Mouse (Mus musculus): ENCODE measurements around the gene Gimap5. TPM values are rescaled to one million over a fixed set of nuclear protein-coding genes. Genes with fewer than 3 reads are reported as not detected.

Gene Gimap5
- total RNA-seq, 2 experiments from 2014 or later = 2.6 to 4.4 TPM

- no peak for ATAC-seq (replicated peaks; ENCODE audit: low FRiP score, poor library complexity, severe bottlenecking)
These were observed 55.9 kb downstream of the Gimap5 start for GRCm38 (mm10) chr6:48801897-48802296.

- no peak for ATAC-seq (replicated peaks; ENCODE audit: low FRiP score, poor library complexity, severe bottlenecking)
These were observed 57.5 kb downstream of the Gimap5 start for GRCm38 (mm10) chr6:48803406-48804051.

Other genes with a start within 250 kb of the Gimap5 start
- not detected in 2 replicates for gene Atp6v0e2, start 208.6 kb upstream of the Gimap5 start, total RNA-seq (2015; ENCODE audit: low replicate concordance)
- gene Atp6v0e2, start 208.6 kb upstream of the Gimap5 start, total RNA-seq (2017; ENCODE audit: low replicate concordance) = not detected in 2 replicates
- gene Lrrc61, start 191.4 kb upstream of the Gimap5 start, total RNA-seq (2015; ENCODE audit: low replicate concordance) = 2.3 and 8.4 TPM in 2 replicates
- 0.94 and 10.3 TPM in 2 replicates for gene Lrrc61, start 191.4 kb upstream of the Gimap5 start, total RNA-seq (2017; ENCODE audit: low replicate concordance)
- gene Rarres2, start 173.4 kb upstream of the Gimap5 start, total RNA-seq (2015; ENCODE audit: low replicate concordance) = not detected in 2 replicates
- gene Rarres2, start 173.4 kb upstream of the Gimap5 start, total RNA-seq (2017; ENCODE audit: low replicate concordance) = not detected in 2 replicates
- not detected in 2 replicates for gene Gm45021, start 156.6 kb upstream of the Gimap5 start, total RNA-seq (2015; ENCODE audit: low replicate concordance)
- not detected in 2 replicates for gene Gm45021, start 156.6 kb upstream of the Gimap5 start, total RNA-seq (2017; ENCODE audit: low replicate concordance)
- 2.3 TPM in 2 replicates for gene Repin1, start 152.3 kb upstream of the Gimap5 start, total RNA-seq (2015; ENCODE audit: low replicate concordance)
- 3.9 TPM in 1 of 2 replicates, not detected in the other for gene Repin1, start 152.3 kb upstream of the Gimap5 start, total RNA-seq (2017; ENCODE audit: low replicate concordance)
- not detected in 2 replicates for gene Gm44965, start 152.3 kb upstream of the Gimap5 start, total RNA-seq (2015; ENCODE audit: low replicate concordance)
- not detected in 2 replicates for gene Gm44965, start 152.3 kb upstream of the Gimap5 start, total RNA-seq (2017; ENCODE audit: low replicate concordance)
- gene Zfp775, start 144.1 kb upstream of the Gimap5 start, total RNA-seq (2015; ENCODE audit: low replicate concordance) = 0.42 TPM in 1 of 2 replicates, not detected in the other
- gene Zfp775, start 144.1 kb upstream of the Gimap5 start, total RNA-seq (2017; ENCODE audit: low replicate concordance) = 0.17 and 0.28 TPM in 2 replicates
- not detected in 2 replicates for gene AI854703, start 119.4 kb upstream of the Gimap5 start, total RNA-seq (2015; ENCODE audit: low replicate concordance)
- gene AI854703, start 119.4 kb upstream of the Gimap5 start, total RNA-seq (2017; ENCODE audit: low replicate concordance) = not detected in 2 replicates
- gene Gimap8, start 99.0 kb upstream of the Gimap5 start, total RNA-seq (2015; ENCODE audit: low replicate concordance) = 1.0 TPM in 1 of 2 replicates, not detected in the other
- 0.26 and 2.5 TPM in 2 replicates for gene Gimap8, start 99.0 kb upstream of the Gimap5 start, total RNA-seq (2017; ENCODE audit: low replicate concordance)
- gene Gimap9, start 70.1 kb upstream of the Gimap5 start, total RNA-seq (2015; ENCODE audit: low replicate concordance) = 6.3 and 12.1 TPM in 2 replicates
- gene Gimap9, start 70.1 kb upstream of the Gimap5 start, total RNA-seq (2017; ENCODE audit: low replicate concordance) = 4.7 and 5.9 TPM in 2 replicates
- 2.7 and 3.3 TPM in 2 replicates for gene Gimap4, start 61.6 kb upstream of the Gimap5 start, total RNA-seq (2015; ENCODE audit: low replicate concordance)
- 4.5 and 5.2 TPM in 2 replicates for gene Gimap4, start 61.6 kb upstream of the Gimap5 start, total RNA-seq (2017; ENCODE audit: low replicate concordance)
- 0.58 and 6.5 TPM in 2 replicates for gene Gimap6, start 38.0 kb upstream of the Gimap5 start, total RNA-seq (2015; ENCODE audit: low replicate concordance)
- gene Gimap6, start 38.0 kb upstream of the Gimap5 start, total RNA-seq (2017; ENCODE audit: low replicate concordance) = 4.2 and 7.2 TPM in 2 replicates
- not detected in 2 replicates for gene Gm28053, start 27.6 kb upstream of the Gimap5 start, total RNA-seq (2015; ENCODE audit: low replicate concordance)
- 1.8 TPM in 1 of 2 replicates, not detected in the other for gene Gm28053, start 27.6 kb upstream of the Gimap5 start, total RNA-seq (2017; ENCODE audit: low replicate concordance)
- gene Gimap7, start 27.6 kb upstream of the Gimap5 start, total RNA-seq (2015; ENCODE audit: low replicate concordance) = not detected in 2 replicates
- gene Gimap7, start 27.6 kb upstream of the Gimap5 start, total RNA-seq (2017; ENCODE audit: low replicate concordance) = 2.6 TPM in 1 of 2 replicates, not detected in the other
- 5.0 TPM in 1 of 2 replicates, not detected in the other for gene Gimap1, start 7.1 kb upstream of the Gimap5 start, total RNA-seq (2015; ENCODE audit: low replicate concordance)
- gene Gimap1, start 7.1 kb upstream of the Gimap5 start, total RNA-seq (2017; ENCODE audit: low replicate concordance) = 0.17 and 1.1 TPM in 2 replicates
- 2.1 TPM in 1 of 2 replicates, not detected in the other for gene Gimap3, start 24.7 kb downstream of the Gimap5 start, total RNA-seq (2015; ENCODE audit: low replicate concordance)
- gene Gimap3, start 24.7 kb downstream of the Gimap5 start, total RNA-seq (2017; ENCODE audit: low replicate concordance) = 1.1 and 2.0 TPM in 2 replicates
- gene Tmem176a, start 94.7 kb downstream of the Gimap5 start, total RNA-seq (2015; ENCODE audit: low replicate concordance) = 10.4 and 12.7 TPM in 2 replicates
- 1.4 and 3.2 TPM in 2 replicates for gene Tmem176a, start 94.7 kb downstream of the Gimap5 start, total RNA-seq (2017; ENCODE audit: low replicate concordance)
- 11.5 and 22.5 TPM in 2 replicates for gene Tmem176b, start 95.3 kb downstream of the Gimap5 start, total RNA-seq (2015; ENCODE audit: low replicate concordance)
- gene Tmem176b, start 95.3 kb downstream of the Gimap5 start, total RNA-seq (2017; ENCODE audit: low replicate concordance) = 5.7 and 25.1 TPM in 2 replicates
- gene Aoc1, start 126.7 kb downstream of the Gimap5 start, total RNA-seq (2015; ENCODE audit: low replicate concordance) = not detected in 2 replicates
- not detected in 2 replicates for gene Aoc1, start 126.7 kb downstream of the Gimap5 start, total RNA-seq (2017; ENCODE audit: low replicate concordance)
- not detected in 2 replicates for gene 1600015I10Rik, start 183.7 kb downstream of the Gimap5 start, total RNA-seq (2015; ENCODE audit: low replicate concordance)
- not detected in 2 replicates for gene 1600015I10Rik, start 183.7 kb downstream of the Gimap5 start, total RNA-seq (2017; ENCODE audit: low replicate concordance)
- gene Doxl2, start 228.8 kb downstream of the Gimap5 start, total RNA-seq (2015; ENCODE audit: low replicate concordance) = not detected in 2 replicates
- not detected in 2 replicates for gene Doxl2, start 228.8 kb downstream of the Gimap5 start, total RNA-seq (2017; ENCODE audit: low replicate concordance)
- gene Svs1, start 240.7 kb downstream of the Gimap5 start, total RNA-seq (2015; ENCODE audit: low replicate concordance) = not detected in 2 replicates
- not detected in 2 replicates for gene Svs1, start 240.7 kb downstream of the Gimap5 start, total RNA-seq (2017; ENCODE audit: low replicate concordance)

Measured in erythroblast, adult 5-6 weeks (primary cell).